Mouse (Mus musculus) thymus, postnatal 4 days (tissue): ENCODE results near the gene Serpine1.

Source experiments
- DNase-seq: peaks from one replicate; pipeline ENCODE4 v3.0.0; 2021

Serpine1 gene

DNA sequence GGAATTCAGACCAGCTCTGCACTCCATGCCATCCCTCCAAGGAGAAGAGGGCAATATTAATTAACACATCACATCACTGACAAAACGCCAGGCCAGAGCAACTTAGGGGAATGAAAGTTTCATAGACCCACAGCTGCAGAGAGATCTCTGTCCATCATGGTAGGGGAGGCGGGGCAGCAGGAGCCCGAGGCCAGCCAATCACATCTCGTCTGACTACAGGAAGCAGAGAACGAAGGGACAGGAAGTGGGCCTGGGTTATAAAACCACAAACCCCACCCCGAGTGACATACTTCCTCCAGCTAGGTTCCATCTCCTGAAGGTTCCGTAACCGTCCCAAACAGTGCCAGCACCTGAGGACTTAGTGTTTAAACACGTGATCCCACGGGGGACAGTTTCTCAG lies 23.1 kb upstream of the Serpine1 start:
- DNase-seq = no peak

DNA sequence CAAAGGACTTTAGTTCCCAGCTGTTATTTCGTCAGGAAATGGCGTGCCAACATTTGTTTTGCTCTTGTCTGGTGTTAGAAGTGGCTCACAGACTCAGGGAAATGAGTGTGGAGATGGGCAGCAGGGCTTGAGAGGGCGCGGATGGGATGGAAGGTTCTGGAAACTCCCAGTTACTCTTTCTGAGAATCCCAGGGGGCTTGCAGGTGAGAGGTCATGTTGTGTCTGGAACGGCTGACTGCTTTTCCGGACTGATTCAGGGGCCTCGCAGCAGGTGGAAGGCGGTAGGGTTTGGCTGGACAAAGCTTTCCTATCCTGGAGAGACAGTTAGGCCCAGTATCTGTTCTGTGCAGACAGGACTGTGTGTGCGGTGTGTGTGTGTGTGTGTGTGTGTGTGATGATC lies 21.7 kb upstream of the Serpine1 start:
- DNase-seq = no peak

DNA sequence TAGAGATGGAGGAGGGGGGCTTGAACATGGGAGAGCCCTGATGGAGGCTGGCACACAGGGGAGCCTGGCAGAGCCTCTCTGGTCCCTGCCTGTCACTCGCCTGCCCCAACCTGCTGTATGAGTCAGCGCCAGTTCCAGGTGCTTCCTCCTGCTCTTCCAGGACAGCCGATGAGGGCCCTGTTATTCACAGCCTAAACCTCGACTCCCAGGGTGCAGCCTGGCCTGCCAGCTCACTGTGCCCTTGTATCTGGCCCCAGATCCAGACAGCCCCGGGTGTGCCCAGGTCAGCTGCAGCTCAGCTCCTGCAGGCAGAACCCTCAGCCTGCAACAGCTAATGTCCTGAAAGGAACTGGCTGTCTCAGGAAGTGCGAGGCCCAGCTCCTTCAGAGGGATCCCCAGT lies 19.5 kb upstream of the Serpine1 start:
- no peak for DNase-seq

DNA sequence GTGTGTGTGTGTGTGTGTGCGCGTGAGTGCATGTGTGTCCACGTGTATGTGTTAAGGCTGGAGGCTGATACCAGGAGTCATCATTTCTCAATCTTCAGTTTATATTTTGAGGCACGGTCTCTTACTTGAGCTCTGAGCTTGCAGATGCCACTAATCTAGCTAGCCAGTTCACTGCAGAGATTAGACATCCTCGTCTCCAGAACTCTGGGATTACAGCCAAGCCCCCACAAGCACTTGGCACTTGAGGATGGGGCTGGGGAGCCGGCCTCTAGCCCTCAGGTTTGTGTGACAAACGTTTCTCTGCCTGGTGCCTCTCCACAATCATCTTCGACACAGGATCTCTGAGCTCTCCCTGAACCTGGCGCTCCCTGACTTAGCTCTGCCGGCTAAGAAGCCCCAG lies 18.8 kb upstream of the Serpine1 start:
- DNase-seq = no peak

DNA sequence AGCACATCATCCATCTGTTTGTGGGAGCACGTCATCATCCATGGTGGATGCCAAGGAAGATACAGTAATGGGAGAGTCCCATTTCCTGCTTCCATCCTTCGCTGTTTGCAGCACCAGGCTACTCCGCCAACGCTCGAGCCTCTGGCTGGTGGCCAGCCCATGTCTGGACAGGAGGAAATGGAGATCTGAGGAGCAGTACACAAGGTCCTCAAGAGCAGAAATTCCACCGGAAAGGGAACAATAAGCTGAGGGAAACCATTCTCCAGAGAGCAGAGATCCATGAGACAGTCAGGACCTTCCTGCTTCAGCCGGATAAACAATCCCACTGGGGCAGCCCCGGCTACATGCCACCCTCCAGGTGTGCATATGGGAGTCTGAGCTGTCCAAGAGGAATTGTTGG lies 15.3 kb upstream of the Serpine1 start:
- DNase-seq = no peak

DNA sequence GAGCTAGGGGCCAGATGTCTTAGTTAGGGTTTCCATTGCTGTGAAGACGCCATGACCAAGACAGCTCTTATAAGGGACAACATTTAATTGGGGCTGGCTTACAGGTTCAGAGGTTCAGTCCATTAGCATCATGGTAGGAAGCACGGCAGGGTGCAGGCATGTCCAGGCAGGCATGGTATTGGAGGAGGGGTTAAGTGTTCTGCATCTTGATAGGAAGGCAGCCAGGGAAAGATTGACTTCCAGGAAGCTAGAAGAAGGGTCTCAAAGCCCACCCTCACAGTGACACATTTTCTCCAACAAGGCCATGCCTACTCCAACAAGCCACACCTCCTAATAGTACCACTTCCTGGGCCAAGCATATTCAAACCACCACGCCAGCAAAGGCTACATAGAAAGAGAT lies 13.7 kb upstream of the Serpine1 start:
- DNase-seq = no peak

DNA sequence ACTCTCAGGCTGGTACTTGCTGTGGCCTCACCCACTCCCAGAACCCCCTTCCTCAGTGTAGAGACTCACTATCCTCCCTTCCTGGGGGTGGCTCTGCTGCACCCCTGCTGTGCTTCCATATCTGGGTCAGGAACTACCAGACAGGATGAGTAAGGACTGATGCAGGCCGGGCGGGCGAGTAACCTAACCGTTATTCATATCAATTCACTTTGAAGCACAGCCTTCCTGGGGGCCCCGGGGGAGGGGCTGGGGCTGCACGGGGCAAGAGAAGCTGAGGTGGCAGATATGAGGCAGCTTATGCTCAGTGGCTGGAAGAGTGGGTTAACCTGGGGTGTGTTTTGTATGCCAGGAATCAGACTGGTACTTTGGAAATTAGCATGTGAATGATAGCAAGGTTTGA lies 13.0 kb upstream of the Serpine1 start:
- DNase-seq = no peak

DNA sequence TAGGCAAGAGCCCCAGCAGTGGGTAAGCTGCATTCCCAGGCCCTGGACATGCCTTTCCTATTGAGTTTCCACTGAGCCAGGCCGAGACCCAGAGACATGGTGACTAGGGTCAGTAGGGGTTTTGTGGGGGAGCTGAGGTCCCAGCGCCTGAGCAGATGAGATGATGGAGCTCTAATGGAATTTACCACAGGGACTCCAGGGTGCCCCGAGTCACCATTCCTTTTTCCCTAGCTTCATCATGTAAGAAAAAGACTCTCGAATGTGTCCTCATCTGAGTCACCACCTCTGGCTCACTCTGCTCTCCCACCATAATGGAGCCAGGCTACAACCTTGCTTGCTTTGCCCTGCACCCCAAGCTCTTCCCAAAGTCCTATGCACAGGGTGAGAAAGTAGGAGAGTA lies 11.0 kb upstream of the Serpine1 start:
- no peak for DNase-seq

DNA sequence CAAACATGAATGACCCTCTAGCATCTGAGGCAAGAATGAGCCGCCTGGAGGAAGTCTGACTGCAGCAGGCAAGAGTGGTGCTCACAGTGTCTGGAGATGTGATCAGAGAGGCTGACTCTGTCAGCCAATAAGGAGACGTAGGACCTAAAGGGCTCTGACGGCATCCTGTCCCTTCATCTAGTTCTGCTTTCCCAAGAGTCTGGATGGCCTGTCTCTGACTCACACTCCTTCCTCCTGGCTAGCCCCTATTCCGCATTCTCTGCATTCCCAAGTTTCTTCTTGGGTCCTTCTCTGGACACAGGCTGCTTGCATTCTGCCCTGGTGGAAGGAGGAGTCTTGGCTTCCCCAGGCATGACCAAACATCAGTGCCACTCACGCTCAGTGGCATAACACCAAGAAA lies 7.8 kb upstream of the Serpine1 start:
- DNase-seq = no peak

DNA sequence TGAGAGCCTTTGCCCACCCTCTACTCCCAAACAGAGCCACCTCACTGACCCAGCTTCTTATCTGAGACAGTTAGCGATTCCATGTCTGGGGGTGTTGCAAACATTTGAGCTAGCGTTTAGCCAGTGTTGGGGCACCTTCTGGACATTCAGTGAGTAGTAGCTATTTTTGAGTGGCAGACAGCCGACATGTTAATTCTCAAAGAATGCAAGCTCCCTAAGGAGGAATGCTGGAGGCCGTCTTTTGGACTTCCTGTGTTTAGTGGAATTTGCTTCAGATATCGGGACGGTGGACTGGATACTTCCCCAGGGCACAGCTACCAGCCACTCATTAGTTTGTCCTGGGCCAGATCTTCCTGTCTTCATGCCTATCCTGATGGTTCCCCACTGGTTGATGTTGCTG lies 6.5 kb upstream of the Serpine1 start:
- no peak for DNase-seq

DNA sequence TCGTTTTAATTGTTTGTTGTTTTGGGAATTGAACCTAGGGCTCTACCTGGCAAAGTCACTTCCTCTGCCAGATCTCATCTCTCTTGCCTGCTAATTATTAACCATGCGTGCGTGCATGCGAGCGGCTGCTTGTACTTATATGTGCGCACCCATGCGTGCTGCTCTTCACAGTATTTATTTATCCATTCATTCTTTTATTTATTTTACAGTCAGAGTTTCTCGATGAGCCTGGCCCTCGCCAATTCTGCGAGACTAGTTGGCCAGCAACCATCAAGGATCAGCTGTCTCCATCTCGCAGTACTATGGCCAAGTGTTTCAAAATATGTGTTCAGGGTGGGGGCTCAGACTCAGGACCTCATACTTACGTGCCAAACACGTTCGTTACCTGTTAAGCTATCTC lies 6.0 kb upstream of the Serpine1 start:
- no peak for DNase-seq

DNA sequence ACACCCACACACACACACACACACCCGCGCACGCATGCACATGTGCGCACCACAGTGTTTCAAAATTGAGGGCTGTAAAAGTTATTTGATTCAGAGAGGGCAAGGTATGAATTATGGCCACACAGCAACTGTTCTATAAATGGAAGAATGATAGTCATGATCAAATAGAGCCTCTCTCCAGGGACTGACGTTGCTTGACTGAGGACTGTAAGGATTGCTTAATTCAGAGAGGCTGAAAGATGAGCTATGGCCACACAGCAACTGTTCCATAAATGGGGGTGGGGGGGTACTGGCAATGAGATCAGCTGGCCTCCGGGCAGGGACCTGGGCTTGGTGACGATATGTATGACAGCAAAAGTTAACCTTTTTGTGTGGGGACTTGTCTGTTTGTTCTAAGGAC lies 5.1 kb upstream of the Serpine1 start:
- DNase-seq = no peak

DNA sequence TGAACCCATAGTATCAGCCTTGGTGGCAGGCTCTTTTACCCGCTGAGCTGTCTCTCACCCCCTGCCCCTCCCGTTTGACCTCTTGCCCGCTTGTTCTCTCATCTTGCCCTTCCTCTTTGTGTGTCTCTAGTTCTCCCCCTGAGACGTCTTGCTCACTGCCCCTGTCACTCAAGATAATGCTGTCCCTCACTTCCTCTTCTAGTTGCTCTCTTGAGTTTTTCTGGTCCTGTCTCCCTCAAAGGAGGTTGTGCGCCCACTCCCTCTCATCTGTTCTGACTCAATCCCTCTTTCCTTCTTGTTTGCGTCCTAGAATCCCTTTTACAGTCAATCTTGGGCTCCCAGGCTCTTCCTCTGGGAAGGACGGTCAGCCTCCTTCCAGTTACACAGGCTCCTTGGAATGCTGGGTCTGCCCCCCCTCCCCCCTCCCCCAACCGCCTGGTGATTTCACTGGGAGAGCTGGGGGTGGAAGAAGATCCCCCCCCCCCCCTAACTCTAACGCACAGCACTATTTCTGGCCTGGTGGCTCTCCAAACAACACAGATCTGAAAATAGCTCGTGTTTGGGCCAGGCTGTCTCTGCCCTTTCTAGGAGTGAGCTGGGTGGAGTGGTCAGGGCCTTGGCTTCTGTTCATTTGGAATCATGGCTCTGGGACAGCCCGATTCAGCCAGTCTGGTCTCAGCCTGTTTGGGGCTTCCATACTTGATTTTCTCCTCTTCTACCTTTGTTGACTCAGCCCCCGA lies 4.3 kb upstream of the Serpine1 start:
- no peak for DNase-seq

DNA sequence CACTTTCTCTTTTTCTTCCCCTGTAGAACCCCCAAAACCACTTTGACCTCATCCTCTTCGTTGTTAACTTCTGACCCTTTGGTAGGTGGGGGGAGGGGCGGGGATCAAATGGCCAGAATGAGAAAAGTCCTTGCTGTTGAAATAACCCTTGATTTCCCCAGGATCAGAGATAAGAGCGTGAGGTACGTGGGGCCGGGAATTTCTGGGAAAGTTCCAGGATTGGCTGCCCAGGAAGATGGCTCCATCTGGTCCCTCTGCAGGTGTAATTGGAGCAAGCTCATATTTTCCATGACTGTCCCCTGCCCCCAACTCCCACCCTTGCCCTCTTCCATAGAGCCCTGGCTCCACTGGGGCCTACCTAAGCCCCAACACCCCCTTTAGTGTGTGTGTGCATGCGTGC lies 3.7 kb upstream of the Serpine1 start:
- DNase-seq = no peak

DNA sequence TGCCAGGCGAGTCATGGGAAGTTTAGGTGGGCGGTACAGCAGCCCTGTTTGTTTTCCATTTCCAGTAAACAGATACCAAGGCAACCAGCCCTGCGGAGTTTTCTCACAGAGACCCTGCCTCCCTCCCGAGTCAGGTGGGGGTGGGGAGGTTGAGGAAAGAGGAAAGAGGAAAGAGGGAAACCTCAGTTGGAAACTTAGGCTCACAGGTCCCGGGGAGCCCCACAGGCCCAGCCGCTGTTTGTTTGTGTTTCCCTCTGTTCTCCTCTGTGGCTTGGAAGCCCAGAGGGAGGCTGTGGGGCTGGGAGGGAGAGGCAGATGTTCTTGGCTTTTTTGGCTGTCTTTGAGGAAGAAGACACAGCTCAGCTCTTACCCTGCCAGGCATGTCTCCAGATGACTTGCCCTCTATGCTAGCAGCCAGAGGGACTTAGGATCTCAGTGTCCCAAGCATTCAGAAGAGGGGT lies 2.2 kb upstream of the Serpine1 start:
- DNase-seq = no peak

DNA sequence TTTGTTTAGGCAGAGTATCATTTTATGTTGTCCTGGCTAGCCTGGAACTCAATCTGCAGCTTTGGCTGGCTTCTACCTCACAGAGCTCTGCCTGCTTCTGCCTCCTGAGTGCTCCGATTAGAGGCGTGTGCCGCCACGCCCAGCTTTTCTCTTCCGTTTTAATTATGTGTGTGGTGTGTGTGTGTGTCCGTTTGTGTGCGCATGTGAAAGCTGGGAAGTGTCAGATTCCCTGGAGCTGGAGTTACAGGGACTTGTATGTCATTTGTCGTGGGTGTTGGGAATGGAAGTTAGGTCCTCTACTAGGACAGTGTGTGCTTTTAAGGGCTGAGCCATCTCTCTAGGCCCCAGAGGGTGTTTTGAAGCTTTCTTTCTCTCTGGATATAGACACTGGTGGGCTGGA lies 1.1 kb upstream of the Serpine1 start:
- no peak for DNase-seq

DNA sequence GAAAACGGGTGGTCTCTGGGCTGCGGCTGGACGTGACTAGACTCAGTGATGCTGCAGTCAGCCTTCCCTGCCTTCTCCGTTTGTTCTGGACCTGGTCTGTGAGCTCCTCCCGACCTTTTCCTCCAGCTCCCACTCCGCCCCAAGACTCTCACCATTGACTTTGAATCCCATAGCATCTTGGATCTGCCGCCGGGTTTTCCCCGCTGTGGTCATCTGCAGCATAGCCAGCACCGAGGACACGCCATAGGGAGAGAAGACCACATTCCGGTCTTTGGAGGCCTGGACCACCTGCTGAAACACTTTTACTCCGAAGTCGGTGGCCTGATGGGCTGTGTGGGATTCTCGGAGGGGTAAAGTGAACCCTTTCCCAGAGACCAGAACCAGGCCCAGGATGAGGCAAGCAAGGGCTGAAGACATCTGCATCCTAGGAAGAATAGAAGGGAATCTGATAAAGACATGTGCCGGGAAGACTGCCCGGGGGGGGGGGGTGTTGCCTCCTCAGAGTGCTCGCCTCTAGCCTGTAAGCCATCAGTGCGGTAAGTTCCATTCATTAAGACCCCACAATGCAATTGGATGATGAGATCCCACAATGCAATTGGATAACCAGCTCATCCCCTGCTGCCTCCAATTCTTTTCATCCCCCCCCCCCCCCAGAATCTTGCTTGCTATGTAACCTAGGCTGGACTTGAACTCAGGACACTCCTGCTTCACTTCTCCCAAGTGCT lies 1.0 kb downstream of the Serpine1 start:
- DNase-seq = no peak

DNA sequence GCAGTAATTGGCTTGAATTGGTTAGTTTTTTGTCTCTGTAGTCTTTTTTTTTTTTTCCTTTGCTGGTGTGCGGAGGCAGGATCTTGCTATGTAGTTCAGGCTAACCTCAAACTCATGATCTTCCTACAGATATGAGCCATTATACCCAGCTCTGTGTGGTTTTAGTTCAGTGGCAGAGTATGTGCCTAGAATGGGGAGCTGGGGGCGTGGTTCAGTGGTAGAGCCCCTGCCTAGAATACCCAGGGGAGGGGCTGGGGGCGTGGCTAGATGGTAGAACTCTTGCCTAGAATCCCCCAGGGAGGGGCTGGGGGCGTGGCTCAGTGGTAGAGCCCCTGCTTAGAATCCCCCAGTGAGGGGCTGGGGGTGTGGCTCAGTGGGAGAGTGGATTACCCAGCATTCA lies 3.4 kb downstream of the Serpine1 start:
- peak; percentile 48 for DNase-seq

DNA sequence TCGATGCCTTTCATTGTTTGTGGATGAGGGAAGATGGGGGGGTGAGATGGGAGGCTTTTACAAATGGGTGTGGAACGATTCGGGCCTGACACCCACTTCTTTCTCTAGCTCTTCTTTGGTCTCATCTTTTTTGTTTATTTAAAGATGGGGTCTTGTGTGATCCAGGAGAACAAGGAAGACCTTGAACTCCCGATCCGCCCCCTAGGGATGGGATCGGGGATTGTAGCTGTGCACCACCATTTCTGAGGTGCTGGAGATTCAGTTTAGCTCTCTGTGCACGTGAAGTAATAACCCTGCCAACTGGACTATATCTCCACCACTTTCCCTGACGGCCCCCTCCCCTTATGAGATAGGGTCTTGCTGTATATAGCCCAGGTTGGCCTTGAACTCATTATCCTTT lies 6.1 kb downstream of the Serpine1 start:
- DNase-seq = no peak

DNA sequence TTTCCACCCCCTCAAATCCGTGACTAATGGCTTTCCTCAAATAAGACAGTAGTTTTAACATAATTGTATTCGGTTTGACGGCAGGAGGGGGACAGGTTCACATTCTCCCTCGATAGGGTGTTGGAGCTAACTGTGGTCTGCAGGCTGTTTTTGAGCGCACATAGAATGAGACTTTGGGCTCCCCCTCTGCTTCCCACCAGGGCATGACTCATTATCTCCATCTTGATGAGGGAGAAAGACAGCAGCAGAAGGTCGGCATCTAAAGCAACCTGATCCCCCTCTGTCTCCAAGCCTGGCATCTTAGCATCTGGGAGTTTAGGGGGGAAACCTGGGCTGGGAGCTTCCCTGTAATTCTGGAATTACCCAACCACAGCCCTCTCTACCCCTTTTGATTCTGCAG lies 6.6 kb downstream of the Serpine1 start:
- DNase-seq = no peak

DNA sequence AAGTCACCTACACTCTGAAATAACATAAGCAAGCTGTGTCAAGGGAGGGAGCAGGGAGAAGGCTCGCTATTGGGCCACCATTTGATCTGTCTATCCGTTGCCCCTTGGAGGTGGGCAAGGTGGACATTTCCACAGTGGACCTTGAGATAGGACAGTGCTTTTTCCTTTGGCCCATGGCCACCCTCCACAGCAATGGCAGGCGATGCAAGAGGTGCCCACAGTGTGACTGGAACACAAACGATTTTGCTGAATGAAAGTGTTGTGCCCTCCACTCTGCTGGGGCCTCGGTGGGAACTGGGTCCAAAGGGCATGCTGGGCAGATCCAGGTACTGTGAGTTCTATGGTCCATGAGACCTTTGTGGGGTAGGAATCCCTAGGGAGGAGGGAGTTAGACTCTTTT lies 9.5 kb downstream of the Serpine1 start:
- no peak for DNase-seq

DNA sequence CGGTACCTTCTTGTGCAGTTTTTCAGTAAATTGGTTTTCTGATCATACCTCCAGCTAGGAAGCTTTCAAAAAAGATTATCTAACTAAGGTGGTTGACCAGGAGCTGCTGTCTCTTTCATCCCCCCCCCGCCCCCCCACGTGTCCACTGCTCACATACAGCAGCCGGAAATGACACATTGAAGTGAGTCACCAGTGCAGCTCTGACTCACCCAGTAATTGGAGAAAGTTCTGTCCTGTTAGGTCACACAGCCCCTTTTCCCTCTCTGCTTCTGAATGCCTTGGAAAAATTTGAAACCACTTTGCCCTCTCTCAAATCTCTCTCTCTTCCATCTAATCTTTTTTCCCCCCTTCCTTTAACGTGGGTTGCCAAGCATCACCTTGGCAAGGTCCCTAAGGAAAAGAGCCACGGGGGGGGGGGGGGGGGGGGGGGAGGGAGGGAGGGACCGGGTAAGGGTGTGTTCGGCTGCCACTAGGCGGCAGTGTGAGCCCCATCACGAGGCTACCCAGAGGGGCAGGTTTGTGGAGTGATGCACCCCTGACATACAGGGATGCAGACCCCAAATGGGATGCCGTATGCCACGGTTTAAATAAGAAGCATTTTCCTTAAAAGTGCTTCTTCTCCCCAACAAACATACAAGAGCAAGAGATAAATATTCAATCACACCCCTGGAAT lies 10.1 kb downstream of the Serpine1 start:
- peak; percentile 82 for DNase-seq

DNA sequence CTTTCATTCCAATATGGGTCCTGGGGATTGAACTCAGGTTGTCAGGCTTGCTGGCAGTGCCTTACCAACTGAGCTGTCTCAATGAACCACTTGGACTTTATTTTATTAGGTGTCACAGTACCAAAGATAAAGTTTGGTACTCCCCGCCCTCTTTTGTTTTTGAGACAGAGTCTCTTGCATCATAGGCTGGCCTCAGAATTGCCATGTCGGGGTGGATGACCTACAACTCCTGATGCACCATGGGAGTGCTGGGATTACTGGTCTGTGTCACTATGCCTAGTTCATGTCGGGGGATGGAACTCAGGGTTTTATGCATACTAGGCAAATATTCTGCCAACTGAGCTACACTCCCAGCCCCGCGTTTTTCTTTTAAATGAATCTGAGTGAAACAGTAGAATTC lies 17.2 kb downstream of the Serpine1 start:
- no peak for DNase-seq

DNA sequence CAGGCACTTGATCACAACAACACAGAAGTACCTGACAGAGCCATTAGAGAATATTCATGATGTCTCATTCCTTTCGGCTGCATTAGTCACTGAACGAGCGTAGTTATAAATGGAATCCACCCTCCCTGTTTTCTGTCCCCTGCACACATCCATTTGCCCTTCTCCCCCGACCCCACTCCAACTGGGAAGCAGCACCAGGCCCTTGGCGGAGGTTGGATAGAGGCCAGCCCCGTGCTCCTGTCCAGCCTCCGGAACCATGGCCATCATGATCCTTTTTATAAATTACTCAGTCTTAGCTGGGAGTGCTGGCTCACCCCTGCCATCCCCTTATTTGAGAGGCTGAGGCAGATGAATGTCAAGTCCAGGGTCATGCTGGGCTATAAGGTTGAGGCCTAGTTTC lies 17.8 kb downstream of the Serpine1 start:
- DNase-seq = no peak
